Mouse (Mus musculus) myocyte (in vitro differentiated cells): ENCODE results near the gene Efcab9. TPM values are rescaled to one million over a fixed set of nuclear protein-coding genes. Genes with fewer than 3 reads are reported as not detected.

ENCODE experiments used
- H3K27me3 ChIP-seq: one replicate; pipeline ENCODE4 v1.6.1; 2011; ENCODE audit not compliant: control insufficient read depth, insufficient read depth, insufficient read length
- H3K36me3 ChIP-seq: one replicate; pipeline ENCODE4 v1.6.1; 2011; ENCODE audit not compliant: control insufficient read depth, insufficient read depth
- H3K4me2 ChIP-seq: one replicate; pipeline ENCODE4 v1.6.1; 2011; ENCODE audit warnings: low read depth, control low read depth
- H3K4me3 ChIP-seq: one replicate; pipeline ENCODE4 v1.5.1; 2011; ENCODE audit warnings: mild to moderate bottlenecking, control low read depth, moderate library complexity
- H3K79me2 ChIP-seq: one replicate; pipeline ENCODE4 v1.6.1; 2011; ENCODE audit not compliant: control insufficient read depth, insufficient read depth
- H3ac ChIP-seq: one replicate; pipeline ENCODE4 v1.6.1; 2011; ENCODE audit not compliant: control insufficient read depth, insufficient read length
- CEBPB ChIP-seq: IDR thresholded peaks from 2 replicates; pipeline ENCODE4 v1.6.1; 2011; ENCODE audit warnings: mild to moderate bottlenecking, moderate library complexity; ENCODE audit not compliant: poor library complexity, insufficient read depth, severe bottlenecking
- E2F4 ChIP-seq: IDR thresholded peaks from one replicate; pipeline ENCODE4 v1.6.1; 2011; ENCODE audit warnings: mild to moderate bottlenecking, control low read depth, moderate library complexity; ENCODE audit not compliant: insufficient read depth
- MAX ChIP-seq: IDR thresholded peaks from one replicate; pipeline ENCODE4 v1.6.1; 2011; ENCODE audit warnings: low read depth, mild to moderate bottlenecking, control low read depth
- MYOD1 ChIP-seq, 3 experiments: IDR thresholded peaks; one replicate each; pipeline ENCODE4 v1.6.1; 2011; ENCODE audit warnings: control low read depth in 2 of 3, low read depth in 2 of 3, mild to moderate bottlenecking in 2 of 3, moderate library complexity in 1 of 3; ENCODE audit not compliant: insufficient read length in 2 of 3, control insufficient read depth in 1 of 3
- MYOG ChIP-seq, 3 experiments: IDR thresholded peaks; one replicate each; pipeline ENCODE4 v1.6.1; 2011; ENCODE audit warnings: control low read depth in 2 of 3, low read depth in 2 of 3, mild to moderate bottlenecking in 2 of 3; ENCODE audit not compliant: insufficient read length in 2 of 3, control insufficient read depth in 1 of 3, insufficient read depth in 1 of 3
- POLR2A ChIP-seq: IDR thresholded peaks from one replicate; pipeline ENCODE4 v1.6.1; 2011; ENCODE audit warnings: low read depth, mild to moderate bottlenecking, control low read depth, moderate library complexity; ENCODE audit not compliant: insufficient read length
- POLR2AphosphoS2 ChIP-seq: IDR thresholded peaks from one replicate; pipeline ENCODE4 v1.6.1; 2011; ENCODE audit warnings: low read depth, control low read depth; ENCODE audit not compliant: insufficient read length
- REST ChIP-seq: IDR thresholded peaks from one replicate; pipeline ENCODE4 v1.6.1; 2011; ENCODE audit warnings: mild to moderate bottlenecking, control low read depth, moderate library complexity; ENCODE audit not compliant: insufficient read depth, insufficient read length
- SRF ChIP-seq: IDR thresholded peaks from one replicate; pipeline ENCODE4 v1.6.1; 2011; ENCODE audit warnings: low read depth; ENCODE audit not compliant: control insufficient read depth, insufficient read length
- TCF12 ChIP-seq: IDR thresholded peaks from one replicate; pipeline ENCODE4 v1.6.1; 2011; ENCODE audit warnings: mild to moderate bottlenecking, control low read depth; ENCODE audit not compliant: poor library complexity, insufficient read depth, severe bottlenecking
- TCF3 ChIP-seq: IDR thresholded peaks from one replicate; pipeline ENCODE4 v1.6.1; 2011; ENCODE audit warnings: low read depth, control low read depth; ENCODE audit not compliant: insufficient read length
- USF1 ChIP-seq: IDR thresholded peaks from one replicate; pipeline ENCODE4 v1.6.1; 2011; ENCODE audit warnings: low read depth, mild to moderate bottlenecking, control low read depth, moderate library complexity
- polyA plus RNA-seq: library from polyadenylated mRNA; unstranded; fragments of >200 nt; fragmentation: generic; extraction: Trizol; gene quantifications from one replicate; pipeline ENCODE4 v1.2.1, GENCODE M21; 2012; ENCODE audit warnings: missing spikeins

The Efcab9 gene
- polyA plus RNA-seq, 1 experiment: 0.08 TPM

GRCm38 (mm10) chr11:32485290-32485689 lies 46.6 kb downstream of the Efcab9 start:
- Histone ChIP-seq H3K79me2 (peaks cover 73% of the 10 kb centered on the region), H3ac (no peak overlapping the region), H3K36me3 (no peaks in the 10 kb centered on the region), H3K4me2 (no peak overlapping the region), H3K27me3 (no peaks in the 10 kb centered on the region), H3K4me3 (no peak overlapping the region)
- no peak for TF ChIP-seq E2F4
- TF ChIP-seq TCF12: no peak
- TF ChIP-seq MYOD1 (IDR thresholded peaks at IDR 0.05; ENCODE audit: control insufficient read depth in 1 of 3, insufficient read length in 2 of 3, low read depth in 2 of 3): no peak
- TF ChIP-seq CEBPB: no peak
- no peak for TF ChIP-seq USF1

DNA sequence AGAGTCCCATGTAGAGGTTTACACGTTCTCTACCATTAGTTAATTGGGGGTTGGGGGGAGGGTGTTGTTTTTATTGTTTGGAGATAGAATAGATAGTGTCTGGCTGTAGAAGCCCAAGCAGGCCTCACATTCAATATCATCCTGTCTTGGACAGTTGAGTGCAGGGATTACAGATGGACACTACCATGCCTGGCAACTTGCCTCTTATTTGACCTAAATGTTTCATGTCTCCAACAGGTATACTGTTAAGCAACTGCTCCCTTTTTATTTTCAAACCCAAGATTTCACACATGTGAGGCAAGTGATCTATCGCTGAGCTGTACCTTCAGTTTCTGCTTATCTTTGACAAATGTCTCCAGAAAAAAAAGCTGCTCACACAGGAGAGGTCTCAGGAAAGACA lies 50.4 kb downstream of the Efcab9 start:
- Histone ChIP-seq H3K4me3 (no peak overlapping the region), H3K36me3 (no peaks in the 10 kb centered on the region), H3K79me2 (peaks cover 82% of the 10 kb centered on the region), H3K4me2 (no peak overlapping the region), H3K27me3 (no peaks in the 10 kb centered on the region), H3ac (no peak overlapping the region)
- no peak for TF ChIP-seq SRF
- TF ChIP-seq TCF3: no peak
- no peak for TF ChIP-seq USF1
- TF ChIP-seq MYOD1 (IDR thresholded peaks at IDR 0.05; ENCODE audit: control insufficient read depth in 1 of 3, insufficient read length in 2 of 3, low read depth in 2 of 3): no peak
- TF ChIP-seq TCF12: no peak
- TF ChIP-seq CEBPB: no peak
- no peak for TF ChIP-seq POLR2AphosphoS2
- no peak for TF ChIP-seq POLR2A
- TF ChIP-seq MYOG (IDR thresholded peaks at IDR 0.05; ENCODE audit: control insufficient read depth in 1 of 3, insufficient read depth in 1 of 3, insufficient read length in 2 of 3, low read depth in 2 of 3): no peak
- no peak for TF ChIP-seq REST
- TF ChIP-seq E2F4: no peak
- no peak for TF ChIP-seq MAX

GRCm38 (mm10) chr11:32475487-32476236 lies 56.2 kb downstream of the Efcab9 start:
- peaks cover 94% of the 10 kb centered on the region for H3K79me2 ChIP-seq
- no peaks in the 10 kb centered on the region for H3K27me3 ChIP-seq
- H3K36me3 ChIP-seq: no peaks in the 10 kb centered on the region
- H3ac ChIP-seq: no peak overlapping the region
- H3K4me3 ChIP-seq: no peak overlapping the region
- TF ChIP-seq TCF3: no peak
- no peak for TF ChIP-seq E2F4
- TF ChIP-seq MYOD1 (IDR thresholded peaks at IDR 0.05; ENCODE audit: control insufficient read depth in 1 of 3, insufficient read length in 2 of 3, low read depth in 2 of 3): no peak
- TF ChIP-seq POLR2A: no peak
- no peak for TF ChIP-seq CEBPB
- TF ChIP-seq SRF: no peak
- TF ChIP-seq REST: no peak
- TF ChIP-seq MAX: no peak
- TF ChIP-seq POLR2AphosphoS2: no peak
- no peak overlapping the region for H3K4me2 ChIP-seq

DNA sequence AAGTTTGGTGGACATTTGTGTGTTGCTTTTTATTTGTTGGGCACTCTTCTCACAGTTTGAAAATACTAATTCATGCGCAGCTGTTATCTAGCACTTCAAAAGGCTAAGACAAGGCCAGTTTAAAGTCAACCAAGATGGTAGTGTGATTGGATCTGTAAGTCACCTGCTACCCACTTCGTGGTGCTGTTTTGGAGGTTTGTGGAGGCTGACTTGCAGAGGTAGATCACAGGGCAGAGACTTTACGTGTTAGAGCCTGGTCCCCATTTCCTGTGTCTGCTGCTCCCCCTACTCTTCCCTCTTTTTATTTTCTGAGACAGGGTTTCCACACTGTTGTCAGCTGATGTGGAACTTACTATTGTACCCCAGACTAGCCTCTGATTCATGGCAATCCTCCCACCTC lies 57.2 kb downstream of the Efcab9 start:
- no peak for TF ChIP-seq TCF12
- TF ChIP-seq REST: no peak
- TF ChIP-seq MAX: no peak
- TF ChIP-seq SRF: no peak
- TF ChIP-seq MYOD1 (IDR thresholded peaks at IDR 0.05; ENCODE audit: control insufficient read depth in 1 of 3, insufficient read length in 2 of 3, low read depth in 2 of 3): no peak
- TF ChIP-seq USF1: no peak
- TF ChIP-seq CEBPB: no peak
- TF ChIP-seq POLR2A: no peak
- no peak for TF ChIP-seq POLR2AphosphoS2
- TF ChIP-seq TCF3: no peak
- no peak for TF ChIP-seq MYOG (IDR thresholded peaks at IDR 0.05; ENCODE audit: control insufficient read depth in 1 of 3, insufficient read depth in 1 of 3, insufficient read length in 2 of 3, low read depth in 2 of 3)
- TF ChIP-seq E2F4: no peak
- Histone ChIP-seq H3ac (no peak overlapping the region), H3K4me3 (no peak overlapping the region)

More for the DNA sequence above, 57.2 kb downstream of the Efcab9 start:
- Histone ChIP-seq H3K79me2 (peaks cover 94% of the 10 kb centered on the region), H3K36me3 (no peaks in the 10 kb centered on the region), H3K4me2 (no peak overlapping the region), H3K27me3 (no peaks in the 10 kb centered on the region)

Other genes with a start within 250 kb of the Efcab9 start
- 12.3 TPM for gene Hba-a1, start 248.6 kb downstream of the Efcab9 start, polyA plus RNA-seq
- gene Hbq1b, start 245.1 kb downstream of the Efcab9 start, polyA plus RNA-seq: 0.16 TPM
- gene Hba-a2, start 235.6 kb downstream of the Efcab9 start, polyA plus RNA-seq: not detected
- gene Hbq1a, start 232.0 kb downstream of the Efcab9 start, polyA plus RNA-seq: 0.24 TPM
- 22.3 TPM for gene Sh3pxd2b, start 184.3 kb downstream of the Efcab9 start, polyA plus RNA-seq
- gene Ubtd2, start 76.7 kb downstream of the Efcab9 start, polyA plus RNA-seq: 14.6 TPM
- 7.1 TPM for gene Stk10, start 1.2 kb upstream of the Efcab9 start, polyA plus RNA-seq
- 44.5 TPM for gene Fbxw11, start 110.6 kb upstream of the Efcab9 start, polyA plus RNA-seq